Mouse (Mus musculus): Measurements from ENCODE around the gene Foxb2. TPM values are rescaled to one million over a fixed set of nuclear protein-coding genes. Genes with fewer than 3 reads are reported as not detected.

Gene Foxb2
- total RNA-seq (2023), result not detected

DNA sequence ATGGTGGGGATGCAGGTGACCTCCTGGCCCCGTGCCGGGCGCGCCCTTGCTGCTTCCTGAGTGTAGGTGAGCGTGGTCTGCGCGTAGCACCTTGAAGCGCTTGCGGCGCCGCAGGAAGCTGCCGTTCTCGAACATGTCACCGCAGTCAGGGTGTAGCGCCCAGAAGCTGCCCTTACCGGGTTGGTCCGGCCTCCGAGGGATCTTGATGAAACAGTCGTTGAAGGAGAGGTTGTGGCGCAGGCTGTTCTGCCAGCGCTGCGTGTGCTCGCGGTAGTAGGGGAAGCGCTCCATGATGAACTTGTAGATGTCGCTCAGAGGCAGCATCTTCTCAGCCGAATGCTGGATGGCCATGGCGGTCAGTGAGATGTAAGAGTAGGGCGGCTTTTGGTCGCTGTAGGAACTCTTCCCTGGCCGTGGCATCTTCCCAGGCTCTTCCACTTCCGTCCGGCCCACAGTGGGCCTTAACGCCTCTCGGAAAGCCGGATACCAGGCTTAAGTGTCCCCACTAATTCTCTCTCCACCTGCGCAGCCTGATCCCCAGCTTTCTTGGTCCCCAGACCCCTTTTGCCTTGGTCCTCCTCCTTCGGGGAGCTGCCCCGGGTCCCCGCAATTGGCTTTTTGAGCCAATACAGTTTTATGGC lies at the start of gene Foxb2:
Gene Foxb2, minus strand, starts transcription at position 585 of the 641 bp plus-strand sequence.

Other genes with a start within 250 kb of the Foxb2 start
- 10 to 100 TPM; 20.4 to 22.3 TPM for gene Vps13a, start 92.9 kb downstream of the Foxb2 start, total RNA-seq (2023)
- under 1 TPM; 0.53 to 0.60 TPM for gene Prune2, start 82.3 kb upstream of the Foxb2 start, total RNA-seq (2023)

All from neutrophil, adult 59 days (primary cell).